In genomic region chr19:54733938-54734337, GRCm38 (mm10) we compare ENCODE assay signal across 10 mouse cellular contexts.
"Had no signal": no experiment of that assay in that cellular context is flagged by ENCODE, and none has a peak within 500 bp of the region (broad histone marks: within the 10 kb centered on the region; RNA-seq: fewer than 3 reads in every experiment).

No protein-coding gene starts in this region.

- H3K27me3 ChIP-seq: liver, embryonic 13.5 days had no signal

- H3K4me1 ChIP-seq: liver, embryonic 13.5 days had no signal

- H3K4me3 ChIP-seq: liver, embryonic 13.5 days had no signal

- H3K27ac ChIP-seq: kidney, postnatal 0 days; liver, embryonic 13.5 days; macrophage had no signal

- H3K36me3 ChIP-seq: liver, embryonic 13.5 days had no signal

- DNase-seq: kidney, postnatal 36 days; layer of hippocampus, adult 9-11 months; liver, embryonic 13.5 days; lung, adult 2 months; lung, postnatal 14 days; midbrain, embryonic 14.5 days; thymus, adult 18-20 months; thymus, postnatal 36 days had no signal

- H3K9me3 ChIP-seq: liver, embryonic 13.5 days had no signal
